Mouse (Mus musculus) erythroblast, embryonic 14.5 days (primary cell): ENCODE measurements around the gene Dnaaf3. TPM values are rescaled to one million over a fixed set of nuclear protein-coding genes. Genes with fewer than 3 reads are reported as not detected.
A peak's percentile ranks its signal among the peaks of the same experiment; 100 is the strongest.
"Not testable (repeated sequence)": the region's sequence is repeated elsewhere in the genome, so short reads cannot be mapped to it uniquely, and the experiment has no call there.

Experiments
- H3K27me3 ChIP-seq: 2 replicates; pipeline ENCODE4 v1.6.1; 2012; ENCODE audit warnings: inconsistent platforms; ENCODE audit not compliant: control insufficient read depth
- H3K36me3 ChIP-seq: 2 replicates; pipeline ENCODE4 v1.6.1; 2012; ENCODE audit warnings: mild to moderate bottlenecking, inconsistent platforms; ENCODE audit not compliant: control insufficient read depth
- H3K4me1 ChIP-seq: 2 replicates; pipeline ENCODE4 v1.6.1; 2012; ENCODE audit warnings: inconsistent platforms; ENCODE audit not compliant: control insufficient read depth
- H3K4me3 ChIP-seq: replicated peaks from 2 replicates; pipeline ENCODE3; 2012; ENCODE audit warnings: moderate library complexity, mild to moderate bottlenecking, inconsistent platforms
- H3K9me3 ChIP-seq: 2 replicates; pipeline ENCODE4 v1.6.1; 2012; ENCODE audit warnings: low read length, inconsistent platforms, mixed read lengths; ENCODE audit not compliant: control insufficient read depth
- GATA1 ChIP-seq: IDR thresholded peaks from 2 replicates; pipeline ENCODE4 v1.6.1; 2012; ENCODE audit warnings: low read length, inconsistent platforms, mixed read lengths
- TAL1 ChIP-seq: IDR thresholded peaks from 3 replicates; pipeline ENCODE4 v1.6.1; 2012; ENCODE audit warnings: low read length, inconsistent platforms, mixed read lengths
- polyA plus RNA-seq: library from polyadenylated mRNA; stranded (reverse); fragments of >175 nt; gene quantifications from 2 replicates; pipeline ENCODE4 v1.2.3, GENCODE M21; 2012

The Dnaaf3 gene
- polyA plus RNA-seq, 1 experiment: 0.02 TPM

DNA sequence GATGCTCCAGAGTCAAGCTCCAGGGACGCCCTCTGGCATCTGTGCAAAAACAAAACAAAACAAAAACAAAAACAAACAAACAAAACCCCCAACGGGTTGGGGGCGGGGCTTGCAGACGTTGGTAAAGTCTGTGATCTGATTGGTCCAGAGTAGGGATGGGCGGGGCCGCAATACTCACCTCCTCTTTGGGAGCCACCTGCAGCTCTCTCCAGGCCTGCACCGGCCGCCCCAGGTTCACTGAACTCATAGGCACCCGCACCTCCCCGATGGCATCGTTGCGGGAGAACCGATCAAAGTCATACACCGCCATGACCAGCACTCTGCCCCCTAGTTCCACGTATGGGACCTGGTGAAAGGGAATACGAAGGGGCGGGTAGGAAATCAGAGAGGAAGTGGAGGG is 9.8 kb upstream of the Dnaaf3 start:
- no peak for TF ChIP-seq GATA1
- TF ChIP-seq TAL1: no peak
- H3K4me3 ChIP-seq: no peak overlapping the region
- H3K9me3 ChIP-seq: no peaks in the 10 kb centered on the region
- peaks cover 7% of the 10 kb centered on the region for H3K27me3 ChIP-seq
- no peaks in the 10 kb centered on the region for H3K36me3 ChIP-seq
- H3K4me1 ChIP-seq: peaks cover 2% of the 10 kb centered on the region; the same call in 1 of the 2 replicates

DNA sequence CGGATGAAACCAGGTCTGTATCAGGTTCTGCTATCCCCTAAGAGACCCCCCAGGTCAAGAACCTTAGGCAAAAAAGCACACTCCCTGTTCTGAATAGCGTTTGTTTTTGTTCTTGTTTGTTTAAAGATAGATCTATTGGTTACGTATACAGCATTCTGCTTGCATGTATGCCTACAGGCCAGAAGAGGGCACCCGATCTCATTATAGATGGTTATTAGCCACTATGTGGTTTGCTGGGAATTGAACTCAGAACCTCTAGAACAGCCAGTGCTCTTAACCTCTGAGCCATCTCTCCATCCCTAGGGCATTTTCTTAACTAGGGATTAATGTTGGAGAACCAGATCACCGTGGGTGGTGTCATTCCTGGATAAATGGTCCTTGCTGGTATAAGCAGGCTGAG is 9.1 kb upstream of the Dnaaf3 start:
- Histone ChIP-seq H3K9me3 (no peaks in the 10 kb centered on the region), H3K4me1 (no peaks in the 10 kb centered on the region; the same call in 1 of the 2 replicates), H3K4me3 (no peak overlapping the region), H3K36me3 (no peaks in the 10 kb centered on the region), H3K27me3 (no peaks in the 10 kb centered on the region; the same call in none of the 2 replicates)
- no peak for TF ChIP-seq TAL1
- no peak for TF ChIP-seq GATA1

DNA sequence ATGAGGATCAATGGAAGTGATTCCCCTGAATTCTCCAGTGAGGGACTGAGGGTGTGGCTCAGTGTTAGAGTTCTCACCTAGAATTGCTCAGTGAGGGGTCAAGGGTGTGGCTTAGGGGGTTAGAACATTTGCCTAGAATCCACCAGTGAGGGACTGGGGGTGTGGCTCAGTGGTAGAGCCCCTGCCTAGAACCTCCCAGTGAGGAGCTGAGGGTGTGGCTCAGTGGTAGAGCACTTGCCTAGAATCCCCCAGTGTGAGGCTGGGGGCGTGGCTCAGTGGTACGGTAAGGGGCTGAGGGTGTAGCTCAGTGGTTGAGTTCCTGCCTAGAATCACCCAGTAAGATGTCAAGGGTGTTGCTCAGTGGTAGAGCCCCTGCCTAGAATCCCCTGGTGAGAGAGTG is 6.8 kb upstream of the Dnaaf3 start:
- H3K36me3 ChIP-seq: no peaks in the 10 kb centered on the region
- no peak overlapping the region for H3K4me3 ChIP-seq
- no peaks in the 10 kb centered on the region; the same call in 1 of the 2 replicates for H3K4me1 ChIP-seq
- TF ChIP-seq GATA1: no peak
- no peak for TF ChIP-seq TAL1
- no peaks in the 10 kb centered on the region for H3K9me3 ChIP-seq
- H3K27me3 ChIP-seq: peaks cover 4% of the 10 kb centered on the region

GRCm38 (mm10) chr7:4537181-4537580 is 4.9 kb upstream of the Dnaaf3 start:
- peaks cover under 1% of the 10 kb centered on the region for H3K4me1 ChIP-seq
- H3K9me3 ChIP-seq: no peaks in the 10 kb centered on the region
- peaks cover 11% of the 10 kb centered on the region for H3K27me3 ChIP-seq
- TF ChIP-seq GATA1 (no peak), TAL1 (no peak)
- no peaks in the 10 kb centered on the region for H3K36me3 ChIP-seq
- no peak overlapping the region for H3K4me3 ChIP-seq

DNA sequence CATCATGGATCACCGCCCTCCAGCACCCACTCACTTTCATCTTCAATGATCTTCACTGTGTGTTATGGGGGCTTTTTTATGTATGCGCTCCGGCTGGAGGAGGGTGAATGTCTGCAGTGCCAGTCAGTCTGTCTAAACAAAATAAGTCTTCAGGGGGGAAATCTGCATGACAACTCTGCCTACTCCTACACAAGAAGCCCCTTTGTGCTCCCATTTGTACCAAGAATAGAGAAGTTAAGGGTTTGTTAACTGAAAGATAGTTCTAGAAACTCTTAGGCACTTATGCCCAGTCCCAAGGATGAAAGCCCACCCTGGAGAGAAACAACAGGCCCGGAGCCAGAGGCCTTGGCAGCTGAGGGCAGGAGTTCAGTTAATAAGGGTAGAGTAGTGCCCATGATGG is 4.1 kb upstream of the Dnaaf3 start:
- H3K27me3 ChIP-seq: peaks cover 19% of the 10 kb centered on the region
- no peak overlapping the region for H3K4me3 ChIP-seq
- no peaks in the 10 kb centered on the region for H3K9me3 ChIP-seq
- peaks cover 3% of the 10 kb centered on the region for H3K4me1 ChIP-seq
- no peak for TF ChIP-seq TAL1
- TF ChIP-seq GATA1: no peak
- H3K36me3 ChIP-seq: no peaks in the 10 kb centered on the region

- peaks cover 33% of the 10 kb centered on the region for H3K27me3 ChIP-seq
These were observed 2.1 kb downstream of the Dnaaf3 start for GRCm38 (mm10) chr7:4530166-4530565.

DNA sequence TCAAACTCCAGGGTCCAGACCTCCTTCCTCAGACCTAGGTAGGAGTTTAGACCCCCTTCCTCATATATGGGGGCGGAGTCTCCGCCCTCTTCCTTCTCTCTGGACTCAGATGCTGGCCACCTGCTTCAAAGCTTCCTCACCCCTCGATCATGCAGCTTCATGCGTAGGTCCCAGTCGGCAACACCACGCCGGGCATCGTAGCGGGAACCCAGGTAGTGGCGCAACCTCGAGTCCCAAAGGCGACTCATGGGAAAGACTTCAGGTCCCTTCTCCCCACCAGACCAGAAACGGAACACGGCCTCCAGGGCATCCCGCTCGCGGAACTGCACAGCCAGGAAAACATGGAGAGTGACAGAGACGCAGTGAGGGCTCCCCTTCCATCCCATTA is 5.0 kb downstream of the Dnaaf3 start:
- no peak overlapping the region for H3K4me3 ChIP-seq
- TF ChIP-seq TAL1 (no peak), GATA1 (no peak)
- H3K36me3 ChIP-seq: no peaks in the 10 kb centered on the region
- H3K4me1 ChIP-seq: peaks cover 23% of the 10 kb centered on the region
- H3K9me3 ChIP-seq: no peaks in the 10 kb centered on the region
- peaks cover 23% of the 10 kb centered on the region for H3K27me3 ChIP-seq

More at GRCm38 (mm10) chr7:4530166-4530565, 2.1 kb downstream of the Dnaaf3 start:
- H3K9me3 ChIP-seq, H3K36me3 ChIP-seq, H3K4me3 ChIP-seq: not testable (repeated sequence)
- H3K4me1 ChIP-seq: peaks cover 19% of the 10 kb centered on the region

GRCm38 (mm10) chr7:4526341-4527301 is 5.6 kb downstream of the Dnaaf3 start:
- H3K4me1 ChIP-seq: peaks cover 23% of the 10 kb centered on the region
- no peaks in the 10 kb centered on the region for H3K9me3 ChIP-seq
- no peak for TF ChIP-seq TAL1
- no peak for TF ChIP-seq GATA1
- peaks cover 17% of the 10 kb centered on the region for H3K27me3 ChIP-seq
- no peaks in the 10 kb centered on the region for H3K36me3 ChIP-seq
- peak overlapping the region; percentile 44 for H3K4me3 ChIP-seq

DNA sequence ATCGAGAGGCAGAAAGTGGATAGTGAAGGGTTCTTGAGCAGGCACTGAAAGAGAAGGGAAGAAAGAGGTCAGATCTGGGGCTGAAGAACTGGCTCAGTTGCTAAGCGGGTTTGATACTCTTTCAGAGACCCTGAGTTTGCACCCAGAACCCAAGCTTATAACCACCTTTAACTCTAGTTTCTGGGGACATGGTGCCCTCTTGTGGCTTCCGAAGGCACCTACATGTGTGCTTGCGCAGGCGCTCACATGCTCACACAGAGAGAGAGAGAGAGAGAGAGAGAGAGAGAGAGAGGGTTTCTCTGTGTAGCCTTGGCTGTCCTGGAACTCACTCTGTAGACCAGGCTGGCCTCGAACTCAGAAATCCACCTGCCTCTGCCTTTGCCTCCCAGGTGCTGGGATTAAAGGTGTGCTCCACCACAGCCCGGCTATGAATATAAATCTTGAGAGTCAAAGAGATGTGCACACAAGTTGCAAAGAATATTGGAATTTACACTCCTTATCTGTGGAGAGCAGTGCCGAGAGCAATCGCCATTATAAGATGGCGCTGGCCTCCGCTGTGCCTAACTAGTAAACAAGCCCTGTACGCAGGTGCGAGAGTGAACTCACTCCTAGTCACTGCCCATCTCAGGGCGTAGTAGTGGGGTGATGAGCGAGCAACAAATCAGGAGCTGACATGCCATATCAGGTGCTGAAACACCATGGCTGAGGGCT is 7.9 kb downstream of the Dnaaf3 start, which contains the start of gene Tnni3:
TSS of gene Tnni3 (minus strand) at position 18 of the 711 bp plus-strand sequence.
- H3K36me3 ChIP-seq, H3K9me3 ChIP-seq, H3K4me3 ChIP-seq: not testable (repeated sequence)
- H3K27me3 ChIP-seq: peaks cover 23% of the 10 kb centered on the region
- H3K4me1 ChIP-seq: peaks cover 26% of the 10 kb centered on the region
